Mouse (Mus musculus) CH12.LX (cell line): ENCODE measurements around the gene Gstm1. TPM values are rescaled to one million over a fixed set of nuclear protein-coding genes. Genes with fewer than 3 reads are reported as not detected.

Source experiments
- polyA plus RNA-seq: library from polyadenylated mRNA; unstranded; fragments of >175 nt; gene quantifications from 2 replicates; pipeline ENCODE4 v1.2.1, GENCODE M21; 2012; ENCODE audit warnings: low read depth; ENCODE audit not compliant: insufficient read length
- total RNA-seq, 2 experiments: library from RNA; depleted of rRNA; stranded (reverse); fragments of 300-350 nt in 1 of 2; fragments of >200 nt in 1 of 2; gene quantifications; 2 replicates each; pipeline ENCODE4 v1.2.3; 2012 to 2014

Gstm1 gene
- total and polyA plus RNA-seq, 3 experiments, result 0.25 to 5.4 (median 0.35) TPM

Other genes starting within 250 kb of the Gstm1 start
- gene Eps8l3, start 140.7 kb downstream of the Gstm1 start, total RNA-seq (2012; rRNA removed), result not detected in 2 replicates
- gene Eps8l3, start 140.7 kb downstream of the Gstm1 start, total RNA-seq (2014; rRNA removed), result not detected in 2 replicates
- gene Eps8l3, start 140.7 kb downstream of the Gstm1 start, polyA plus RNA-seq, result not detected in 2 replicates
- 3.3 and 4.9 TPM in 2 replicates for gene Gstm5, start 122.2 kb downstream of the Gstm1 start, total RNA-seq (2012; rRNA removed)
- gene Gstm5, start 122.2 kb downstream of the Gstm1 start, total RNA-seq (2014; rRNA removed), result 2.2 and 4.2 TPM in 2 replicates
- 4.2 and 5.2 TPM in 2 replicates for gene Gstm5, start 122.2 kb downstream of the Gstm1 start, polyA plus RNA-seq
- not detected in 2 replicates for gene Gstm7, start 86.2 kb downstream of the Gstm1 start, total RNA-seq (2012; rRNA removed)
- gene Gstm7, start 86.2 kb downstream of the Gstm1 start, total RNA-seq (2014; rRNA removed), result not detected in 2 replicates
- not detected in 2 replicates for gene Gstm7, start 86.2 kb downstream of the Gstm1 start, polyA plus RNA-seq
- 0.17 TPM in 1 of 2 replicates, not detected in the other for gene Gstm6, start 74.2 kb downstream of the Gstm1 start, total RNA-seq (2012; rRNA removed)
- gene Gstm6, start 74.2 kb downstream of the Gstm1 start, total RNA-seq (2014; rRNA removed), result 0.35 TPM in 1 of 2 replicates, not detected in the other
- gene Gstm6, start 74.2 kb downstream of the Gstm1 start, polyA plus RNA-seq, result 0.44 TPM in 1 of 2 replicates, not detected in the other
- gene Gstm3, start 48.7 kb downstream of the Gstm1 start, total RNA-seq (2012; rRNA removed), result not detected in 2 replicates
- gene Gstm3, start 48.7 kb downstream of the Gstm1 start, total RNA-seq (2014; rRNA removed), result not detected in 2 replicates
- not detected in 2 replicates for gene Gstm3, start 48.7 kb downstream of the Gstm1 start, polyA plus RNA-seq
- 0.13 TPM in 2 replicates for gene Gstm2, start 31.5 kb downstream of the Gstm1 start, total RNA-seq (2012; rRNA removed)
- gene Gstm2, start 31.5 kb downstream of the Gstm1 start, total RNA-seq (2014; rRNA removed), result not detected in 2 replicates
- 0.49 and 0.53 TPM in 2 replicates for gene Gstm2, start 31.5 kb downstream of the Gstm1 start, polyA plus RNA-seq
- 4.5 and 7.0 TPM in 2 replicates for gene Gstm4, start 26.9 kb upstream of the Gstm1 start, total RNA-seq (2012; rRNA removed)
- 2.0 and 2.9 TPM in 2 replicates for gene Gstm4, start 26.9 kb upstream of the Gstm1 start, total RNA-seq (2014; rRNA removed)
- gene Gstm4, start 26.9 kb upstream of the Gstm1 start, polyA plus RNA-seq, result 19.1 and 22.1 TPM in 2 replicates
- gene Ampd2, start 68.7 kb upstream of the Gstm1 start, total RNA-seq (2012; rRNA removed), result 55.8 and 60.5 TPM in 2 replicates
- gene Ampd2, start 68.7 kb upstream of the Gstm1 start, total RNA-seq (2014; rRNA removed), result 28.3 and 28.6 TPM in 2 replicates
- 82.5 and 85.9 TPM in 2 replicates for gene Ampd2, start 68.7 kb upstream of the Gstm1 start, polyA plus RNA-seq
- gene Gnat2, start 74.8 kb upstream of the Gstm1 start, total RNA-seq (2012; rRNA removed), result 15.5 and 17.5 TPM in 2 replicates
- gene Gnat2, start 74.8 kb upstream of the Gstm1 start, total RNA-seq (2014; rRNA removed), result 10.1 and 11.2 TPM in 2 replicates
- 13.3 and 14.8 TPM in 2 replicates for gene Gnat2, start 74.8 kb upstream of the Gstm1 start, polyA plus RNA-seq
- 54.1 and 59.8 TPM in 2 replicates for gene Gnai3, start 128.2 kb upstream of the Gstm1 start, total RNA-seq (2012; rRNA removed)
- gene Gnai3, start 128.2 kb upstream of the Gstm1 start, total RNA-seq (2014; rRNA removed), result 145 and 159 TPM in 2 replicates
- 78.7 and 82.4 TPM in 2 replicates for gene Gnai3, start 128.2 kb upstream of the Gstm1 start, polyA plus RNA-seq
- 0.04 TPM in 1 of 2 replicates, not detected in the other for gene Gpr61, start 136.9 kb upstream of the Gstm1 start, total RNA-seq (2012; rRNA removed)
- gene Gpr61, start 136.9 kb upstream of the Gstm1 start, total RNA-seq (2014; rRNA removed), result not detected in 2 replicates
- 0.27 and 0.33 TPM in 2 replicates for gene Gpr61, start 136.9 kb upstream of the Gstm1 start, polyA plus RNA-seq
- 0.59 and 0.76 TPM in 2 replicates for gene Amigo1, start 168.4 kb upstream of the Gstm1 start, total RNA-seq (2012; rRNA removed)
- gene Amigo1, start 168.4 kb upstream of the Gstm1 start, total RNA-seq (2014; rRNA removed), result 0.07 and 0.21 TPM in 2 replicates
- gene Amigo1, start 168.4 kb upstream of the Gstm1 start, polyA plus RNA-seq, result 0.12 TPM in 1 of 2 replicates, not detected in the other
- 2.4 and 2.6 TPM in 2 replicates for gene Cyb561d1, start 183.2 kb upstream of the Gstm1 start, total RNA-seq (2012; rRNA removed)
- gene Cyb561d1, start 183.2 kb upstream of the Gstm1 start, total RNA-seq (2014; rRNA removed), result 2.0 and 2.2 TPM in 2 replicates
- 4.0 and 4.1 TPM in 2 replicates for gene Cyb561d1, start 183.2 kb upstream of the Gstm1 start, polyA plus RNA-seq
- 4.2 and 4.5 TPM in 2 replicates for gene Atxn7l2, start 193.0 kb upstream of the Gstm1 start, total RNA-seq (2012; rRNA removed)
- 3.4 and 3.8 TPM in 2 replicates for gene Atxn7l2, start 193.0 kb upstream of the Gstm1 start, total RNA-seq (2014; rRNA removed)
- 10.7 and 13.3 TPM in 2 replicates for gene Atxn7l2, start 193.0 kb upstream of the Gstm1 start, polyA plus RNA-seq
- gene Sypl2, start 208.7 kb upstream of the Gstm1 start, total RNA-seq (2012; rRNA removed), result not detected in 2 replicates
- not detected in 2 replicates for gene Sypl2, start 208.7 kb upstream of the Gstm1 start, total RNA-seq (2014; rRNA removed)
- gene Sypl2, start 208.7 kb upstream of the Gstm1 start, polyA plus RNA-seq, result not detected in 2 replicates
- 245 and 297 TPM in 2 replicates for gene Psma5, start 239.0 kb upstream of the Gstm1 start, total RNA-seq (2012; rRNA removed)
- 341 and 378 TPM in 2 replicates for gene Psma5, start 239.0 kb upstream of the Gstm1 start, total RNA-seq (2014; rRNA removed)
- 251 and 264 TPM in 2 replicates for gene Psma5, start 239.0 kb upstream of the Gstm1 start, polyA plus RNA-seq